Mouse (Mus musculus): Measurements from ENCODE around the gene Mup9.
"Not testable (repeated sequence)": the region's sequence is repeated elsewhere in the genome, so short reads cannot be mapped to it uniquely, and the experiment has no call there.

Gene Mup9

DNA sequence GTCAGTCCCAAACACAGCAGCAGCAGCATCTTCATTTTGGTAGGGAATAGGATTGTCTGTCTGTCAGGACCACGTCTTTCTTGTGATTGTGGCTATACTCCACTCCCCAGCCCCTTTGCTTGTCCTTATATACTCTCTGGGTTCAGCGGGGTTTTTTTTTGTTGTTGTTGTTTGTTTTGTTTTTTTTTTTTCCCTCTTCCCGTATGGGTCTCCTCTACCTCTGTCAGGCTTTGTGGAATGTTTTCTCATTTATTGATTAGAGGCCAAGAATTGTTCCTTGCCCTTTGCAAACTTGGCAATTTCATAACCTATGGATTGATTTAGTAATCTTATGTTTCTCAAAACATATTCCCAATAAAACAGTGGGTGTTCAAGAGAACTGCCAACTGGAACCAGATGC, at the start of gene Mup9:
TSS of gene Mup9 (minus strand) at position 101 of the 400 bp plus-strand sequence.
- not testable (repeated sequence) for DNase-seq (ENCODE audit: low read depth)
